21 mouse cellular contexts compared by ENCODE assay signal in genomic region chr9:115320156-115320555, GRCm38 (mm10). TPM values are rescaled to one million over a fixed set of nuclear protein-coding genes. Genes with fewer than 3 reads are reported as not detected.
DNase-seq lines count a peak whose midpoint lies in the region; ATAC-seq and TF ChIP-seq lines count a peak whose summit lies in the region.
"Had no signal": no experiment of that assay in that cellular context is flagged by ENCODE, and none has a peak within 500 bp of the region (broad histone marks: within the 10 kb centered on the region; RNA-seq: fewer than 3 reads in every experiment).

No protein-coding gene starts in this region.

- 71% methylated on average over 4 of the region's 4 CpGs for WGBS in embryonic facial prominence, embryonic 14.5 days
- WGBS in embryonic facial prominence, embryonic 10.5 days = 92% methylated on average over 4 of the region's 4 CpGs
- WGBS in limb, embryonic 14.5 days = 59% methylated on average over 4 of the region's 4 CpGs
- 79% methylated on average over 4 of the region's 4 CpGs for WGBS in limb, embryonic 10.5 days
- 62% methylated on average over 4 of the region's 4 CpGs for WGBS in stomach, postnatal 0 days

- H3K4me3 ChIP-seq in embryonic facial prominence, embryonic 14.5 days (ENCODE audit: low read depth, low read length) = no peak overlapping the region
- H3K4me3 ChIP-seq in embryonic facial prominence, embryonic 10.5 days = no peak overlapping the region
- no peak overlapping the region for H3K4me3 ChIP-seq in limb, embryonic 14.5 days (replicated peaks; ENCODE audit: low read length)
- no peak overlapping the region for H3K4me3 ChIP-seq in limb, embryonic 10.5 days
- H3K4me3 ChIP-seq in stomach, postnatal 0 days (ENCODE audit: low read depth, low read length) = no peak overlapping the region
- H3K4me3 ChIP-seq: embryonic facial prominence, embryonic 13.5 days; forebrain, embryonic 13.5 days; forebrain, embryonic 15.5 days had no signal

- H3K36me3 ChIP-seq in embryonic facial prominence, embryonic 14.5 days (ENCODE audit: control insufficient read depth, insufficient read depth, low read length) = no peaks in the 10 kb centered on the region
- no peaks in the 10 kb centered on the region for H3K36me3 ChIP-seq in embryonic facial prominence, embryonic 10.5 days (replicated peaks)
- no peaks in the 10 kb centered on the region for H3K36me3 ChIP-seq in limb, embryonic 14.5 days (ENCODE audit: control insufficient read depth, insufficient read depth, low read length)
- H3K36me3 ChIP-seq in limb, embryonic 10.5 days = no peaks in the 10 kb centered on the region
- H3K36me3 ChIP-seq in stomach, postnatal 0 days (ENCODE audit: control insufficient read depth, insufficient read depth, low read length) = no peaks in the 10 kb centered on the region
- H3K36me3 ChIP-seq: embryonic facial prominence, embryonic 13.5 days; forebrain, embryonic 15.5 days; G1E had no signal

- TF ChIP-seq CTCF in stomach, postnatal 0 days (IDR thresholded peaks at IDR 0.05; ENCODE audit: low read depth) = no peak

- peaks cover 4% of the 10 kb centered on the region; the same call in 1 of the 2 replicates for H3K4me1 ChIP-seq in embryonic facial prominence, embryonic 14.5 days (ENCODE audit: control insufficient read depth, insufficient read depth, low read length)
- H3K4me1 ChIP-seq in embryonic facial prominence, embryonic 10.5 days = peaks cover 16% of the 10 kb centered on the region
- peaks cover 3% of the 10 kb centered on the region; the same call in 1 of the 2 replicates for H3K4me1 ChIP-seq in limb, embryonic 14.5 days (ENCODE audit: control insufficient read depth, insufficient read depth, low read length)
- H3K4me1 ChIP-seq in limb, embryonic 10.5 days = peaks cover 9% of the 10 kb centered on the region
- H3K4me1 ChIP-seq in stomach, postnatal 0 days (replicated peaks; ENCODE audit: control insufficient read depth, insufficient read depth) = no peaks in the 10 kb centered on the region

- H3K27me3 ChIP-seq in embryonic facial prominence, embryonic 14.5 days (replicated peaks; ENCODE audit: control insufficient read depth, insufficient read depth, low read length) = no peaks in the 10 kb centered on the region
- no peaks in the 10 kb centered on the region for H3K27me3 ChIP-seq in embryonic facial prominence, embryonic 10.5 days (replicated peaks; ENCODE audit: low read depth, poor library complexity, severe bottlenecking)
- H3K27me3 ChIP-seq in limb, embryonic 14.5 days (ENCODE audit: control insufficient read depth, insufficient read depth, low read length) = no peaks in the 10 kb centered on the region
- no peaks in the 10 kb centered on the region for H3K27me3 ChIP-seq in limb, embryonic 10.5 days (ENCODE audit: low read depth, poor library complexity, severe bottlenecking)
- H3K27me3 ChIP-seq in stomach, postnatal 0 days (ENCODE audit: control insufficient read depth, insufficient read depth, low read length) = no peaks in the 10 kb centered on the region
- H3K27me3 ChIP-seq: CH12.LX; embryonic facial prominence, embryonic 13.5 days; forebrain, embryonic 13.5 days; forebrain, embryonic 15.5 days; Patski had no signal

- no peak overlapping the region for H3K27ac ChIP-seq in embryonic facial prominence, embryonic 14.5 days (replicated peaks; ENCODE audit: low read depth, low read length)
- H3K27ac ChIP-seq in embryonic facial prominence, embryonic 10.5 days (replicated peaks) = no peak overlapping the region
- H3K27ac ChIP-seq in limb, embryonic 14.5 days (replicated peaks; ENCODE audit: low read depth, low read length) = no peak overlapping the region
- H3K27ac ChIP-seq in limb, embryonic 10.5 days = no peak overlapping the region
- no peak overlapping the region for H3K27ac ChIP-seq in stomach, postnatal 0 days (replicated peaks)
- H3K27ac ChIP-seq: embryonic facial prominence, embryonic 13.5 days; forebrain, embryonic 15.5 days had no signal

- no peak for TF ChIP-seq POLR2A in limb, embryonic 14.5 days (IDR thresholded peaks at IDR 0.05; ENCODE audit: borderline replicate concordance, extremely low read depth, insufficient read depth, insufficient read length)

- peak; percentile 26 for DNase-seq in adrenal gland, postnatal 10 days
- no peak for DNase-seq in adrenal gland, adult 8-10 months
- peak; percentile 68 for DNase-seq in embryonic facial prominence, embryonic 14.5 days (ENCODE audit: low spot score)
- DNase-seq in embryonic facial prominence, embryonic 10.5 days (ENCODE audit: low spot score) = no peak
- DNase-seq in limb, embryonic 14.5 days (ENCODE audit: low spot score) = peak; percentile 11
- no peak for DNase-seq in limb, embryonic 10.5 days (ENCODE audit: low spot score)
- DNase-seq in stomach, postnatal 0 days (ENCODE audit: low spot score) = peak; percentile 8
- DNase-seq: cerebellum, adult 11-12 months; cerebellum, adult 2 months; cerebellum, adult 9-10 months; cerebellum, postnatal 10 days; cerebellum, postnatal 25 days; forebrain, postnatal 0 days had no signal

- no peak for ATAC-seq in embryonic facial prominence, embryonic 14.5 days (ENCODE audit: low read depth)
- ATAC-seq in limb, embryonic 14.5 days (ENCODE audit: low FRiP score, low read depth) = no peak
- ATAC-seq in stomach, postnatal 0 days (ENCODE audit: low FRiP score, low TSS enrichment) = no peak
- no peak for ATAC-seq in CD4-positive, CD25-positive, alpha-beta regulatory T cell, adult 4 months
- ATAC-seq: activated CD4-positive, CD25-positive, alpha-beta regulatory T cell, adult 4 months; forebrain, embryonic 13.5 days; forebrain, embryonic 15.5 days; forebrain, postnatal 0 days; Patski had no signal

- H3K4me2 ChIP-seq in embryonic facial prominence, embryonic 14.5 days (ENCODE audit: low read depth, low read length) = no peak overlapping the region
- H3K4me2 ChIP-seq in limb, embryonic 14.5 days (replicated peaks; ENCODE audit: low read depth, low read length, severe bottlenecking) = no peak overlapping the region
- no peak overlapping the region for H3K4me2 ChIP-seq in stomach, postnatal 0 days (replicated peaks; ENCODE audit: low read depth)
- H3K4me2 ChIP-seq: embryonic facial prominence, embryonic 13.5 days; forebrain, embryonic 13.5 days; forebrain, embryonic 15.5 days had no signal

- no peak overlapping the region for H3K9ac ChIP-seq in embryonic facial prominence, embryonic 14.5 days (ENCODE audit: low read depth, low read length)
- no peak overlapping the region for H3K9ac ChIP-seq in limb, embryonic 14.5 days (ENCODE audit: low read depth, low read length, severe bottlenecking)
- H3K9ac ChIP-seq in stomach, postnatal 0 days (ENCODE audit: low read length) = no peak overlapping the region
- H3K9ac ChIP-seq: embryonic facial prominence, embryonic 13.5 days; forebrain, embryonic 13.5 days; forebrain, embryonic 15.5 days; forebrain, postnatal 0 days had no signal

- H3K9me3 ChIP-seq in embryonic facial prominence, embryonic 14.5 days (ENCODE audit: control insufficient read depth, low read length) = 0 out of 2 replicates have a peak, but pooled peaks cover 6% of the 10 kb centered on the region
- peaks cover 5% of the 10 kb centered on the region; the same call in 1 of the 2 replicates for H3K9me3 ChIP-seq in embryonic facial prominence, embryonic 10.5 days
- no peaks in the 10 kb centered on the region; the same call in 1 of the 2 replicates for H3K9me3 ChIP-seq in limb, embryonic 14.5 days (ENCODE audit: control insufficient read depth, low read length)
- no peaks in the 10 kb centered on the region for H3K9me3 ChIP-seq in limb, embryonic 10.5 days (replicated peaks)
- no peaks in the 10 kb centered on the region for H3K9me3 ChIP-seq in stomach, postnatal 0 days (ENCODE audit: control insufficient read depth, low read length)
- H3K9me3 ChIP-seq: forebrain, embryonic 15.5 days; G1E had no signal

- no peak for TF ChIP-seq EP300 in stomach, postnatal 0 days (optimal IDR thresholded peaks at IDR 0.05)

RNA-seq across cellular contexts. Expression of gene Stt3b, which starts 9.9 kb away (rescaled TPM):
- 100 to 1,000 TPM; 113 to 118 TPM for total RNA-seq in adrenal gland, postnatal 10 days (2021)
- total RNA-seq in adrenal gland, adult 8-10 months (2022) = 100 to 1,000 TPM; 119 to 143 (median 134) TPM
- 115 and 116 TPM in 2 replicates for polyA plus RNA-seq in embryonic facial prominence, embryonic 14.5 days (2014; fragmentation: Nextera tagmentation; extraction: Ambion mirVana)
- 85.4 and 93.6 TPM in 2 replicates for polyA plus RNA-seq in embryonic facial prominence, embryonic 10.5 days (2016; fragmentation: Nextera tagmentation; extraction: Ambion mirVana)
- 67.2 and 78.4 TPM in 2 replicates for polyA plus RNA-seq in limb, embryonic 14.5 days (2012; rRNA removed)
- polyA plus RNA-seq in limb, embryonic 14.5 days (2014; fragmentation: Nextera tagmentation; extraction: Ambion mirVana) = 117 and 118 TPM in 2 replicates
- 102 and 105 TPM in 2 replicates for polyA plus RNA-seq in limb, embryonic 10.5 days (2016; fragmentation: Nextera tagmentation; extraction: Ambion mirVana)
- polyA plus RNA-seq in stomach, postnatal 0 days (2015; fragmentation: Nextera tagmentation; extraction: Ambion mirVana) = 48.9 and 49.6 TPM in 2 replicates
- polyA plus RNA-seq in CD4-positive, CD25-positive, alpha-beta regulatory T cell, adult 4 months (2017; shearing (Covaris generic)) = 10 to 100 TPM in 1 of 2 experiments, 1 to 10 TPM in 1; 7.3 to 15.2 TPM

Comparison
In these comparisons a context has a peak if more than half of its experiments do, and no peak if none do; other contexts are left out.
1. DNase-seq: peak in adrenal gland, postnatal 10 days (single experiment), embryonic facial prominence, embryonic 14.5 days (single experiment), limb, embryonic 14.5 days (single experiment) and stomach, postnatal 0 days (single experiment); none in adrenal gland, adult 8-10 months (single experiment), embryonic facial prominence, embryonic 10.5 days (single experiment) and limb, embryonic 10.5 days (single experiment).